Mouse (Mus musculus) kidney, adult 8-10 months (tissue): ENCODE data around the gene Trip12.

ENCODE experiments used
- DNase-seq, 2 experiments: peaks; one replicate each; pipeline ENCODE4 v3.0.0; 2022

Trip12 gene

DNA sequence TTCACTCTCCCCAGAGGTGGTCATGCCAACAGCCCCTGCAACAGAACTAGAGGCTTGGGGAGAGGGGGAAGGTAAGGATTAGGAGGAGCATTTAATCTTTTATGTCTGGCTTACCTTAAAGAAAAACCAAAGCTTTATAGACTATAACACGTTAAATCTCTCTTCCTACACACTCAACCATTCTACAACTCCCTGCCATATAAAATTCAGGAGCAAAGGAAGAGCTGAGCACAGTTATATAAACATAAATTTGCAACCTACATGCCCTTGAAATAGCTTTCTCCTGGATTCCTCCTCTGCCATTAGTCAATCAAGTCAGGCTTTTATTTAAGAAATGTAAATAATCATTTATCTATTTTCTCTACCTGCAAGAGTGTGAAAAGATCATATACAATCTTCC lies 62.9 kb downstream of the Trip12 start:
- DNase-seq: no peak

DNA sequence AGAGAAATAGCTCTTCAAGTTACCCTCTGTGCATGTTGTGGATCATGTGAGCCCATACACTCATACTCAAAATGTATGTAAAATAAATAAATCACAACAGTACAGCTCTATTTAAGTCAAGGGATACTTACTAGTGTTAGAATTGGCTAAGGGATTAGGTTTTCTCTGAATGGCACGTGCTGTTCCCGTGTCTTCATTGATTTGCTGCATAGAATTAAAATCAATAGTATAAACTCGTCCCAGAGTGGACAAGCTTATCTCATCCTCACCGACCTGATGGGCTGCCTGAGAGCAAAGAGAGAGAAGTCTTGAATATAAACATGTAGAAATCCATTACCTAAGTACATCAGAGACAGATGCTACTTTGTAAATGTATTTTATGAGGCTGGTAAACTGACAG lies 81.5 kb downstream of the Trip12 start:
- DNase-seq: no peak

DNA sequence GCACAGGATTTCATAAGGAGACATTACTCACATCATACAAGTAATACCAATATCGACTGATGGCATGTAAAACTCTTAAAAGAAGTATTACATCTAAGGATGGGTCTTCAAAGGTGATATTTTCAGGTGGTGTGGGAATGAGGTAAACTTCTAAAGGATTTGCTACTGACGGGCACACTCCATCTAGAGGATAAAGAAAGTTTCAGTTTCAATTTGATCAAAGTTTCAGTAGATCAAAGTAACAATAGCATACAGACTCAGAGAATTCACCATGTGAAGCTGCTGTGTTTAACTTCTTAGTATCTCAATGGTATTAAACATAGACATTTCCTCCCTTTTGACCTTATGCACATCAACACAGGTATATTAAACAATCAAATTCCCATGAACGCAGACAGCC lies 98.2 kb downstream of the Trip12 start:
- DNase-seq: no peak

- no peak for DNase-seq
These were observed 100.2 kb downstream of the Trip12 start for GRCm38 (mm10) chr1:84740080-84740479.

- DNase-seq: no peak
These were observed 103.2 kb downstream of the Trip12 start for GRCm38 (mm10) chr1:84737097-84737496.

DNA sequence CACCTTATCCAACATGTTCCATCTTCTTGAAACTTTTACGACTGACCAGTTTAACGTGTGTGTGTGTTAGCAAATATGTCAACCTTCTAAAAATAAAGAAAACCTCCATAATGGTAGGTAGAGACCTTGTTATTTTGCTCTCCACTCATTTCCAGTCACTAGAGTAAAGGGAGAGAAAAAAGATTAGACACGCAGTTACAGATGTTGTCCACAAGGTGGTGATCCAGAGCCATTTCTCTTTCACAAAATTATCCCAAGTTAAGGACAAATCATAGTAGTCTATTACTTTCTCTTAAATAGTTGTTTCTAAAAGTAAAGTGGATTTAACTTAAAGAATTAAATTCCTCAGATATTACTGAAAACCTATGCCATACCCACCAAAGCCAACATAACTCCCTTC lies 106.5 kb downstream of the Trip12 start:
- no peak for DNase-seq

DNA sequence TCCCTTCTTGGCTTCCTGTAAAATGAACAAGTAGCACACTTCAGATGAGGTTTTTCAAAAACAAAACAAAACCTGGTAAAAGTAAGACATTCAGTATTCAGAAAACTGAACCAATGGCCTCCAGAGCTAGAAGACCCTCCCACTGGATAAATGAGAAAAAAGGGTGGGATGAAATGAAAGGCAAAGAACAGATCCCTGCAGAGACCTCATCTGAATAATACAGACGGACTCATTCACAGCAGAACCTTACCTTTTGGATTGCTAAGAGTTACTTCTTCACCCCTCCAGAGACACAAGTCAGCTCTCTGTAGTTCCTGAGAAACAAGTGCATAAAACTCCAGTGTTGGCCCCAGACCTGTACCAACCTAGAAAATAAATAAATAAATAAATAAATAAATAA lies 108.6 kb downstream of the Trip12 start:
- DNase-seq: no peak

DNA sequence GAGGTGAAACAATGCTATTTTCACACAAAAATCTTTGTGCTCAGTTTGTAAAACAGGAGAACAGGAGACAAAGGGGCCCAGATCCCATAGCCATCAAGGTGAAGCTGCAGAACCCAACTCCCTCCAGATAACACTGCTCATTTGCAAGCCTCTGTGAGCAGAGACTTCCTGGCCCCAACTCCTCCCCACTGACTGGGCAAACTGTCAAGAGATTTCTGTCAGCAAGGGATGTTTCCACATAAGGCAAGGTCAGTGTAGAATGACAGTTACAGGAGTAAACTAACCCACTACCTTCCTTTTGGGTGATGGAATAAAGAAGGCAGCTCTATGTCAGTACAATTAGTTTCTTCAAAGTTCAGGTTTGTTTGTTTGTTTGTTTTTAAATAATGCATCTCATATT lies 117.5 kb downstream of the Trip12 start:
- DNase-seq: no peak

DNA sequence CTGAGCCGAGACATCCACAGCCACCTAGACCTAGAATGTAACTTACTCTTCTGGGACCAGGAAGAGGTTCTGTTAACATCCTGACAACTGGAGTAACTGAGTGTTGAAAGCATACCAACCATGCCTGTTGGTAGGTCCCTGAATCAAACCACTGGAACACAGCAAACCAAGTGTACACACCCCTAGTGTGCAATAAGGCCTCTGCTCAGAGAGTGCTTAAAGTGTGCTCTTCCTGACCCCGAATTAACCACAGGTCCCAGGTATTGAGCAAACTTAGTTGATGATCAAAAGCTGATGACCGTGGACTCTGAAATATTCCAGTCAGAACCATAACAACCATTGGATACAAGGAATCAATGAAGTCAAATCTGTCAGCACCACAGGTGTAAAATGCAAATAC lies 117.9 kb downstream of the Trip12 start:
- DNase-seq: no peak

DNA sequence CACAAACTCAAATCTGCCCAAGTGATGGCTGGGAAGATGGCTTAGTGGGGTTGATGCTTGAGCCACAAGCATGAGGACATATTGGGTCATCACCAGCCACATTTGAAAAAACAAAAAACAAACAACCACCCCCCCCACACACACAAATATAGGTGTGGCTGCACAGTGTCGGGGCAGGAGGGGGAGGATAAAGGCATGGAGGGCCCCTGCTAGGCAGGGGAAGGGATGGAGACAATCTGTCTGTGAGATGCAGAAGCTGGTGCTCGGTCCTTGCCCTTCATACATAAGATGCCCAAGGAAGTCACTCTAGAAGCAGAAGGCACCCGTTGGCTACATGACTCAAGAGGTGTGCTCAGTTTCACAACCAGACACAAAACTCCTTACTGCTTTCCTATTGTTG lies 118.4 kb downstream of the Trip12 start:
- DNase-seq: no peak

- DNase-seq: no peak
These were observed 130.2 kb downstream of the Trip12 start for GRCm38 (mm10) chr1:84709810-84710785.

- no peak for DNase-seq
These were observed 130.9 kb downstream of the Trip12 start for GRCm38 (mm10) chr1:84709406-84709805.

- no peak for DNase-seq
These were observed 140.1 kb downstream of the Trip12 start for GRCm38 (mm10) chr1:84700254-84700653.

GRCm38 (mm10) chr1:84697136-84697535 lies 143.2 kb downstream of the Trip12 start:
- DNase-seq: peak in 1 of 2 experiments; percentile 26

DNA sequence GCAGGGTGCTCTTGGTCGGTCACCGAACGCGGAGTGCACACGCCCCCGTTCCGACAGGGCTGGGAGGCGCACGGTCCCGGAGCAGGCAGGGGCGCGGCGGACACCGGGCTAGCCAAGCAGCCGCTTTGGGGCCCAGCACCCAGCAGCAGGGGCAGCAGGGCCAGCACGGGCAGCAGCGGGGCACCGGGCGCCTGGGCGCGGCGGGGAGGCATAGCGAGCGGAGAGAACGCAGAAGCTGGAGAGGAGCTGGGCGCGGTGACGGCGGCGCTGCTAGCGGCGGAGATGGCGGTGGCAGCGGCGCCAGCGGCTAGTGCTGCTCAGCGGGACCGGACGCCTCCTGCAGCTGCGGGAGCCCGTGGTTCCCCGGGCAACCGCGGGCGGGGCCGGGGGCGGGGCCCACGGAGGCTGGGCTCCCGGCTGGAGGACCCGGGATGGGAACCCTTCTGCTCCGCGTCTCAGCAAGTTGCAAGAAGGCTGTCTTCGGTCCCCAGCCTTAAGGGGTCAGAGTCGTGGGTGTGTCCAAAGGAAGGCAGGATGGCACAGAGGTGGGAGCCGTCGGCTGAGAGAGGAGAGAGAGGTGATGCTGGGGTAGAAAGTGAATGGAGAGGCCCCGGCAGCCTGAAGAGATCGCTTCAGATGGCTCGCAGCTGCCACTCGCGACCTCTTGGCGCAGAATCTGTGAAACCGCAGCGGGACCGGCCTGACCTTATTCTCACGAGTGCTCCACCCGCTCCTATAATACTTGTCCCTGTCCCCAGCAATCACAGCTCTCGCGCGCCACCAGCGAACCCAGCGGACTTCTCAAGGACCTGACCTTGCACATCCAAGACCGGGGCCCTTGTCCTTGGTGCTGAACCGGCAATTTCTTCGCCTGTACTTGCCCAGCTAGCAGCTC lies 144.6 kb downstream of the Trip12 start, which contains the start of gene Dner:
Dner (minus strand) TSS at position 705 of the 895 bp plus-strand sequence.
- DNase-seq: peak; percentile 47 to 74

DNA sequence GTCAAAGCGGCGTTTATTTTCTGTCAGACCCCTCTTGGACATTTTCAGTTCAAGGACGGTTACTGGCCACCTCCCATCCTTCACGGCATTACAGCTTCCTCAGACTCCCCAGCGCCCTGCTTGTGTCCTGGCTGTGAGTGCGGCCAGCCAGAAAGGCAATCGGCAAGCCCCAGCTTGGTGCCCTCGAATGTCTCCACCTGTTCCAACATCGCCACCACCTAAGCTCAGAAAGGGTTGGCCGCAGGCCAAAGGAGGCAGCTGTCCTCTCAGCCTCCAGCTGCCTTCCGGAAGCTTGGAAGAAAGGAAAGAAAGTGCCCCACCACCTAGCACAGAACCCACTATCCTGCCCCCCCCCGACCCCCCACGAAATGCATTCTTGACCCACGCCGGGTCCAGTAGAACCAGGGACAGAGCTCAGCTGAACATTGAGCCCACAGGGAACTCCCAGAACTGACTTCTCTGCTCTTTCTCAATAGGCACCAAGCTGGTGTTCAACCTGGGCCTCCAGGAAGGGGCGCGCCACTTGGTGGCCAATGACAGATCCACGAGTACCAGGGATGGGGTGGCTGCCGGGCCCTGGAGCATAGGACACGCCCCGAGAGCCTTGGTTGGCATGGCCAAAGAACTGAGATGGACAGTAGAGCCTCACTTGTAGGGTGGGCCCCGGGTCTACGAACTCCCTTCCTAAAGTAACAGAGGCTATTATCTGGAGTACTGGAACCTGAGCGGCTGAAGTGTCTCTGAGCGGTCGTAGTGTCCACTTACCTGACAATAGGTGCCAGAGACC lies 145.4 kb downstream of the Trip12 start:
- no peak for DNase-seq

DNA sequence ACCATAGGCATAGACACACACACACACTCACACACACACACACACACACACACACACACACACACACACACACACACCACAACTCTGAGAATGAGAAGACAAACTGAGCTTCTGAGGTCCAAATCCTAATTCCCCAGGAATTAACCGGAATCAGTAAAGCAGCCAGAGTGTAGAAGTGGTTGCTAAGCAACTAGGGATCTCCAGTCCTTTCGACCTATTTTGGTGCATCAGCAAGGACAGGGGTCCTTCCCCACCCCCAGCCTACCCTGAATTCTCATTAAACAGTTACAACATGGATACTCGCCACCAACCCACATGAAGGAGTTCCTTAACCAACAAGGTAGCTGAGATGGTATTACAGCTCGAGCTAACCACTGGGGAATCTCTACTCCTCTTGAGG lies 162.4 kb downstream of the Trip12 start:
- no peak for DNase-seq
